Mouse (Mus musculus) splenic B cell, adult 2 months (primary cell): Measurements from ENCODE around the gene Fam151a.
"Not testable (repeated sequence)": the region's sequence is repeated elsewhere in the genome, so short reads cannot be mapped to it uniquely, and the experiment has no call there.

Experiments
- DNase-seq: peaks from one replicate; pipeline ENCODE4 v3.0.0-alpha.2; 2011; ENCODE audit warnings: low read depth, low spot score
- H3K27me3 ChIP-seq: 2 replicates; pipeline ENCODE4 v1.6.1; 2012; ENCODE audit warnings: mild to moderate bottlenecking, low read length, moderate library complexity, mixed read lengths; ENCODE audit not compliant: control insufficient read depth, poor library complexity, insufficient read depth, severe bottlenecking
- H3K36me3 ChIP-seq: 2 replicates; pipeline ENCODE4 v1.6.1; 2012; ENCODE audit warnings: mild to moderate bottlenecking, low read length, moderate library complexity, mixed read lengths; ENCODE audit not compliant: control insufficient read depth, poor library complexity, insufficient read depth, severe bottlenecking

Fam151a gene

GRCm38 (mm10) chr4:106733636-106734035, at the start of gene Fam151a:
TSS of gene Fam151a (plus strand) at chr4:106733889.
- no peaks in the 10 kb centered on the region for H3K27me3 ChIP-seq
- DNase-seq, result no peak
- no peaks in the 10 kb centered on the region for H3K36me3 ChIP-seq

- no peak for DNase-seq
- Histone ChIP-seq H3K27me3 (no peaks in the 10 kb centered on the region), H3K36me3 (no peaks in the 10 kb centered on the region)
Observed at GRCm38 (mm10) chr4:106688636-106689296, 44.9 kb upstream of the Fam151a start.

GRCm38 (mm10) chr4:106693841-106694430, 39.8 kb upstream of the Fam151a start:
- Histone ChIP-seq H3K27me3 (no peaks in the 10 kb centered on the region), H3K36me3 (no peaks in the 10 kb centered on the region)
- DNase-seq, result no peak

- Histone ChIP-seq H3K27me3 (no peaks in the 10 kb centered on the region), H3K36me3 (no peaks in the 10 kb centered on the region)
- DNase-seq, result peak; percentile 47
Observed at GRCm38 (mm10) chr4:106699989-106700388, 33.7 kb upstream of the Fam151a start.

GRCm38 (mm10) chr4:106700798-106701197, 32.9 kb upstream of the Fam151a start:
- Histone ChIP-seq H3K27me3 (no peaks in the 10 kb centered on the region), H3K36me3 (no peaks in the 10 kb centered on the region)
- DNase-seq, result no peak

- DNase-seq, result no peak
- no peaks in the 10 kb centered on the region for H3K27me3 ChIP-seq
- no peaks in the 10 kb centered on the region for H3K36me3 ChIP-seq
Observed at GRCm38 (mm10) chr4:106703956-106704355, 29.7 kb upstream of the Fam151a start.

- no peak for DNase-seq
- no peaks in the 10 kb centered on the region for H3K27me3 ChIP-seq
Observed at GRCm38 (mm10) chr4:106704416-106704815, 29.3 kb upstream of the Fam151a start.

GRCm38 (mm10) chr4:106705096-106705665, 28.5 kb upstream of the Fam151a start:
- H3K36me3 ChIP-seq, result no peaks in the 10 kb centered on the region
- H3K27me3 ChIP-seq, result no peaks in the 10 kb centered on the region
- DNase-seq, result no peak

More at GRCm38 (mm10) chr4:106704416-106704815, 29.3 kb upstream of the Fam151a start:
- no peaks in the 10 kb centered on the region for H3K36me3 ChIP-seq

- Histone ChIP-seq H3K36me3 (no peaks in the 10 kb centered on the region), H3K27me3 (no peaks in the 10 kb centered on the region)
- no peak for DNase-seq
Observed at GRCm38 (mm10) chr4:106707957-106708356, 25.7 kb upstream of the Fam151a start.

GRCm38 (mm10) chr4:106708408-106708807, 25.3 kb upstream of the Fam151a start:
- peak; percentile 78 for DNase-seq
- no peaks in the 10 kb centered on the region for H3K27me3 ChIP-seq
- no peaks in the 10 kb centered on the region for H3K36me3 ChIP-seq

GRCm38 (mm10) chr4:106713622-106714021, 20.1 kb upstream of the Fam151a start:
- Histone ChIP-seq H3K27me3 (no peaks in the 10 kb centered on the region), H3K36me3 (no peaks in the 10 kb centered on the region)
- DNase-seq, result no peak

- H3K27me3 ChIP-seq, result no peaks in the 10 kb centered on the region
- no peak for DNase-seq
- no peaks in the 10 kb centered on the region for H3K36me3 ChIP-seq
Observed at GRCm38 (mm10) chr4:106720631-106721030, 13.1 kb upstream of the Fam151a start.

GRCm38 (mm10) chr4:106730814-106731213, 2.9 kb upstream of the Fam151a start, which contains the start of gene Mroh7:
TSS of gene Mroh7 (minus strand) at chr4:106730925.
- Histone ChIP-seq H3K27me3 (no peaks in the 10 kb centered on the region; the same call in 1 of the 2 replicates), H3K36me3 (no peaks in the 10 kb centered on the region)
- no peak for DNase-seq

- H3K27me3 ChIP-seq, H3K36me3 ChIP-seq, DNase-seq: not testable (repeated sequence)
Observed at GRCm38 (mm10) chr4:106736884-106737283, 3.2 kb downstream of the Fam151a start.

- DNase-seq, result no peak
- Histone ChIP-seq H3K27me3 (no peaks in the 10 kb centered on the region), H3K36me3 (no peaks in the 10 kb centered on the region)
Observed at GRCm38 (mm10) chr4:106737904-106738303, 4.2 kb downstream of the Fam151a start.
